Mouse (Mus musculus) cerebellum, adult 2 months (tissue): ENCODE data around the gene Nsun2. TPM values are rescaled to one million over a fixed set of nuclear protein-coding genes. Genes with fewer than 3 reads are reported as not detected.

ENCODE experiments used
- DNase-seq, 2 experiments: peaks; one replicate each; pipeline ENCODE4 v3.0.0; 2021
- H3K27ac ChIP-seq: fragments of 200-500 bp; 2 replicates; pipeline ENCODE4 v1.5.1; 2012; ENCODE audit warnings: low read length, control low read depth, inconsistent platforms; ENCODE audit not compliant: insufficient read depth
- H3K27me3 ChIP-seq: fragments of 200-500 bp; 2 replicates; pipeline ENCODE4 v1.6.1; 2012; ENCODE audit warnings: inconsistent platforms, mild to moderate bottlenecking, low read length, moderate library complexity; ENCODE audit not compliant: control insufficient read depth, insufficient read depth
- H3K4me1 ChIP-seq: fragments of 200-500 bp; 2 replicates; pipeline ENCODE4 v1.6.1; 2011; ENCODE audit warnings: low read length; ENCODE audit not compliant: control insufficient read depth, insufficient read depth
- H3K4me3 ChIP-seq: fragments of 200-500 bp; replicated peaks from 2 replicates; pipeline ENCODE3; 2011; ENCODE audit warnings: mild to moderate bottlenecking, low read depth, low read length, control low read depth; ENCODE audit not compliant: insufficient read depth
- CTCF ChIP-seq: fragments of 200-500 bp; IDR thresholded peaks from 2 replicates; pipeline ENCODE4 v1.5.1; 2011; ENCODE audit warnings: low read depth, mild to moderate bottlenecking, control low read depth, low read length, moderate library complexity, borderline replicate concordance; ENCODE audit not compliant: insufficient read depth
- POLR2A ChIP-seq: fragments of 200-500 bp; IDR thresholded peaks from 2 replicates; pipeline ENCODE4 v1.6.1; 2011; ENCODE audit warnings: low read length, control low read depth, borderline replicate concordance; ENCODE audit not compliant: insufficient read depth
- WGBS: fragments of 180-500 bp; shearing (Covaris S2); methylation state at CpG from one replicate; pipeline ENCODE4 v1.1.7; 2018; 5-methylcytosine and 5-hydroxymethylcytosine counted together
- polyA plus RNA-seq: library from polyadenylated mRNA; depleted of rRNA; stranded (reverse); fragments of >200 nt; gene quantifications from 2 replicates; pipeline ENCODE4 v1.2.3, GENCODE M21; 2012

The Nsun2 gene
- polyA plus RNA-seq, 1 experiment = 67.1 TPM

DNA sequence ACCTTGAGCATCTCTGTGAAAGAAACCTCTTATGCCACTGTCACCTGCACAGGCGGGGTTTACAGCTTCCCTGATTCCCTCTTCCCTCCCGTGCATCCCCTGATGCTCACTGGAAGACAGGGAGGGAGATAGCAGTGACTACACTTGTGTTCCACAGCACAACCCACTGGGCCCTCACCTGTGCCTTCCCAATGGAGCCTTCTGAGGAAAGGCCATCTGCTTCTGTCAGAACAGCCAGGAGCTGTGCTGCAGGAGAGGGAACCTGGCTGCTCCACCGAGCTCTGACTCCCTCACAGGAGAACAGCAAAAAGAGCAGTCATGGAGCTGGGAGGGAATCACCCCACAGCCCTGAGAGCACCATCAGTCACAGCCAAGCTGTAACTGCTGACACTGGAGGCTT, 3.4 kb upstream of the Nsun2 start:
- 23% methylated on average over 3 of the region's 3 CpGs for WGBS
- H3K4me1 ChIP-seq = peaks cover 44% of the 10 kb centered on the region
- peak overlapping the region; percentile 94 for H3K4me3 ChIP-seq
- no peak for TF ChIP-seq POLR2A
- TF ChIP-seq CTCF = no peak
- peak overlapping the region; percentile 72 for H3K27ac ChIP-seq
- H3K27me3 ChIP-seq = no peaks in the 10 kb centered on the region
- DNase-seq = peak; percentile 69 to 76

DNA sequence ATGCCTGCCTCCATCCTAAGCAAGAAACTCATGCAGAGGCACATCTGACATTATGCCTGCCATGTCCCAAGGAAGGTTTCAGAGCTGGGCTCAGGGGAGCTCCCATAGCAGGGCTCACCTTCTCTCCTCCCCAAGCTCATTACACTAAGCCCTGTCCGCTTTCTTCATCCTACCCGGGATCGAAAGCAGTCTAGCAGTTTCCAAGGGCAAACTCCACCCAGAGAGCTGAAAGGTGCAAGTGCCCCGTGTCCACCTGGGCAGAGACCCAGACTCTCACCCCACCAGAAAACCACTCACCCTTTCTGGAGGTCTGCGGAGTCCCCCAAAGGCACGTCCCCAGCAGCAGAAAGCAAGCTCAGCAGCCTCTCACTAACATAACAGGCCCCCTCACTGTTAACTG, 2.6 kb upstream of the Nsun2 start:
- DNase-seq = no peak
- H3K4me3 ChIP-seq = peak overlapping the region; percentile 94
- WGBS = 39% methylated on average over 6 of the region's 6 CpGs
- no peaks in the 10 kb centered on the region for H3K27me3 ChIP-seq
- TF ChIP-seq POLR2A = no peak
- peaks cover 41% of the 10 kb centered on the region for H3K4me1 ChIP-seq
- peak overlapping the region; percentile 72 for H3K27ac ChIP-seq

DNA sequence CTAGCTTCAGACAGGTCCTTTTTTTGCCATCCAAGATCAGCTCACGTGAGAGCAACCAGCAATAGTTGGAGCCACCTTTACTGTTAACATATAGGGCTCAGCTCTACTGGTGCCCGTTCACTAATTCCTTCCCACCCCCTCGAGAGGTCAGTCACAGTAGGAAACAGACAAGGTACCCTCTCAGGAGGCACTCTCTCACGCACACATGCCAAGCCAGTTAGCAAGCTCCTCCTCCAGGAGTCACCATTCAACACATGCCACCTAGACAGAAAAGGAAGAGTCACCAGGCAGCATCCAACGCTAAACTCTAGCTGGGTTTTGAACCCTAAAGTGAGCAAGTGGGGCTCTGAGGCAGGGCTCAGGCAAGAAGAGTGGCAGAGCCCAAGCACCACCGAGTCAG, 2.1 kb upstream of the Nsun2 start:
- Histone ChIP-seq H3K4me1 (peaks cover 38% of the 10 kb centered on the region), H3K27me3 (no peaks in the 10 kb centered on the region), H3K27ac (peak overlapping the region; percentile 72; the same call in 1 of the 2 replicates), H3K4me3 (peak overlapping the region; percentile 94)
- TF ChIP-seq POLR2A (no peak), CTCF (no peak)
- WGBS = 10% methylated on average over 6 of the region's 6 CpGs
- peak in 1 of 2 experiments; percentile 44 for DNase-seq

DNA sequence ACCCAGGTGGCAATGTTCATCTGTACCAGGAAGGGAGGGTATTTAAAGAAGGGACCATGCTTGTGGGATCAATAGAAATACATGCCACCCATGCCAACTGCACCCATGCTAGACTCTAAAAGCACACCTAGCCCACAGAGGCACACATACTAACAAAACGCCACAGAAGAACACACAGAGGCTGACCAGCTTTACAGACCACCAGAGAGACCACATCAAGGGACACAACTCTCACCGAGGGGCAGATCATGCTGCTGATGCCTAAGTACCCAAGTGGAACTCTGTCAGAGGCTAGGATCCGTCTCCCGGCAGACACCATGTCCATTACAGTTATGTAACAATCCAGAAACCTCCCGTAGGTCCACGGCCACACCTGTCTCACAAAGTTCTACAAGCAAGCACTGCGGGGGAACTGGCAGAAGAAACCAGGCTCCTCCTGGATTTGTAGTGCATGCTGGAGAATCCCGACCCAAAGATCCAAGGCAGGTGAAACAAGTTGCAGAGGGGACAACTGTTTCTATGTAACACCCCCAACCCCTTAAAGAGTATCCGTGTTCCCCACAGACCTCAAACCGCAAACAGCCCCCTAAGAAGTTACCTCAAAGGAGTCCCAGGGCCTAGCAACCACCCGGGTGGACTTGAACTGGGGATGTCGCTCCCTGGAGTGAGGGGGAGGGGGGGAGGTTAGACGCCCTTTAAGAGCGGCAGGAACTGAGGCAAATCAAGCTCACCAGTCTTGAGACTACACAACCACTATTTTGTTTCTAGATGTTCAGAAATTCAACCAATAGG, 1.2 kb upstream of the Nsun2 start:
- Histone ChIP-seq H3K4me1 (peaks cover 38% of the 10 kb centered on the region), H3K4me3 (peak overlapping the region; percentile 94), H3K27me3 (no peaks in the 10 kb centered on the region), H3K27ac (peak overlapping the region; percentile 72)
- TF ChIP-seq CTCF = no peak
- no peak for TF ChIP-seq POLR2A
- DNase-seq = peak; percentile 55 to 61
- 5% methylated on average over 14 of the region's 14 CpGs for WGBS

DNA sequence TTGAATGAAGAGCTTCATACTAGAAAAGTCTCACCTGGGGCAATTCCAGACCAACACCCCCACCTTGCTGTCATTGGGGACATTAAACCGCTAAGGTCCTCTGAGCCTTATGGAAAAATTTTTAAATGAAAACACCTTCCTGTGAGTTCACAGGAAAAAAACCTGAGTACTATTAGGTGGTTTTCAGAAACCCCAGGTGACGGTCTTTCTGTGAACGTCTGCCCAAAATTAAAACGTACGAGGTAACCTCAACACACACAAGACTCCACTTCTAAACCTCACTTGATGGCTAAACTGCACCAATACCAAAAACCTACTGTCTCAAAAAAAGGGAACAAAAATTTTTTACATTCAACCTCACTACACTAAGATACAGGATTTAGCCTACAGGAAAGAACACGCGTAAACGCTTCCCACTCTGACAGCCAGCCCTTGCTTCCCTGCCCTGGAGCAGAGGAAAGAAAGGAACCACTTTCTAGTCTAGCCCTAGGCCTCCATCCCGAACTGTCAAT, 597 bp upstream of the Nsun2 start:
- peak overlapping the region; percentile 94 for H3K4me3 ChIP-seq
- 1% methylated on average over 9 of the region's 9 CpGs for WGBS
- TF ChIP-seq CTCF (no peak), POLR2A (no peak)
- H3K27me3 ChIP-seq = no peaks in the 10 kb centered on the region
- no peak for DNase-seq
- peaks cover 36% of the 10 kb centered on the region for H3K4me1 ChIP-seq
- peak overlapping the region; percentile 67; the same call in 1 of the 2 replicates for H3K27ac ChIP-seq

DNA sequence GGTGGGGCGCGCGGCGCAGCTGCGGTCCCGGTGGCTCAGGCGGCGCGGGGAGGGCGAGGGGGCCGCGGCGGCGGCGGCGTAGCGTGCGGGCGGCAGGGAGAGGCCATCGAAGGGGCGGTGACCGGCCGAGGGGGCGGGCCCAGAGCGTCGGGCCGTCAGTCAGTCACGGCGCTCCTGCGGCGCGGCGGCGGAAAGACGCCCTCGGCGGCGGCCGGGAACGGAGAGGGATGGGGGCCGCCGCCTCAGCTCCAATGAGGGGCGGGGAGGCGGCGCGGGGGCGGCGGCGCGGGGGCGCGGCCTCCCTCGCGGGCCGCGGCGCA, 748 bp downstream of the Nsun2 start, which contains the start of gene Tent4a:
TSS of gene Tent4a (minus strand) at position 284 of the 320 bp plus-strand sequence.
- 6% methylated on average over 47 of the region's 57 CpGs for WGBS
- DNase-seq = no peak
- H3K4me3 ChIP-seq = peak within 1 kb of the TSS; percentile 94
- peaks cover 25% of the 10 kb centered on the region for H3K4me1 ChIP-seq
- no peak for TF ChIP-seq CTCF
- H3K27me3 ChIP-seq = no peaks in the 10 kb centered on the region
- H3K27ac ChIP-seq = peak within 1 kb of the TSS; percentile 99

DNA sequence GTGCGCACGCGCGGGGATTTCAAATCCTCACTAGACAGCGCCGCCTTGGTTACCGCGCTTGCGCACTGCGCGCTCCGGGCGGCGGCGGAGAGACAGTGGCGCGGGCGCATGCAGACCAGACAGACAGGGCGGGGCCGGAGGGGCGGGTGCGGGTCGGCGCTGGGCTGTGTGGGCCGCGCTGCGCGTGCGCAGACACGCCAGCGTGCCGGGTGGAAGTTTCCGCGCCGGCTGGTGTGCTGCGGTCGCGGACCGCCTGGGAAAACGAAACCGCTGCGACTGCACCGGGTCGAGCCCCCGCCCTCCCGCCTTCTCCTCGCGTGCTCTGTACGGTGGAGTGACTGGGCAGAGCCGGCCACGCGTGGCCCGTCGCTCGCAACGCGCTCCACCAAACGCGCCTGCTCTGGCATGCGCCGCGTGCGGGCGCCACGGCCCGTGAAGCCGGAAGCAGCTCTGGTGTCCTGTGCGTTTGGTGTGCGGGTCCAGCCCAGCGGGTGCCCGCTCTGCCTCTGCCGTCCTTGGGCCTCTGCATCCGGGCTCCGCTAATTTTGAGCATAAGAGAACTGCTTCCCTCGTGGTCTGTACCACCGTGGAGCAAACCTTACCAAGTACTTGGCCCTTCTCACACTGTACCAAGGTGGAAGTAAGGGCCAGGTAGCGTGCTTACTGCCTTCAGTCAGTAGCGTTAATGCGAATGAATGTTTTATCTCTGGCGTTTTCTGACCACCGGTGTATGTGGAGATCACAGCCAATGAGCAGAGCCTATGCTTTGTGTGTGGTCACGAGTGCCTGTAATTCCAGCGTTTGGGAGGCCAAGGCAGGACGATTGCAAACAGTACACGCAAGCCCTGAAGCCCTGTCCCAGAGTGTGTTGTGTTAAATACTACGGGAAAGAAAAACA, 1.4 kb downstream of the Nsun2 start:
- peaks cover 22% of the 10 kb centered on the region for H3K4me1 ChIP-seq
- peak overlapping the region; percentile 83 for H3K4me3 ChIP-seq
- under 1% methylated on average over 86 of the region's 86 CpGs for WGBS

More for the DNA sequence above, 1.4 kb downstream of the Nsun2 start:
- TF ChIP-seq POLR2A (peak; percentile 80), CTCF (no peak)
- no peaks in the 10 kb centered on the region for H3K27me3 ChIP-seq
- H3K27ac ChIP-seq = peak overlapping the region; percentile 99
- peak; percentile 98 to 99 for DNase-seq
